Comparison of ENCODE assay signal across 26 mouse cellular contexts in the genomic region with DNA sequence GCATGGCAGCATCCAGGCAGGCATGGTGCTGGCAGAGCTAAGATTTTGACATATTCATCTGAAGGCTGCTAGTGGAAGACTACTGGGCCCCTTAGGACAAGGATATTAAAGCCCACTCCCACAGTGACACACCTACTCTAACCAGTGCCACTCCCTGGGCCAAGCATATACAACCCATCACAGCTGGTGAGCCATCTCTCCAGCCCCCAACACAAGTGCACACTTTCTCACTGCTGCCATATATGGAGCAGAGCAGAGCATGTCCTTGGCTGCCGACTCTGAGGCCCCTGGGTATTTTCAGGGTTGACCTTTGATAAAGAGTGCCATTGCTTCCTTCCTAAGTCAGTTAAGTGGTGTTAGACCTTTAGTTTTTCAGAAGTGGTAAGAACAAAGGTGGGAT. TPM values are rescaled to one million over a fixed set of nuclear protein-coding genes. Genes with fewer than 3 reads are reported as not detected.
A peak's percentile ranks its signal among the peaks of the same experiment; 100 is the strongest.
DNase-seq lines count a peak whose midpoint lies in the region; ATAC-seq and TF ChIP-seq lines count a peak whose summit lies in the region.
"Had no signal": no experiment of that assay in that cellular context is flagged by ENCODE, and none has a peak within 500 bp of the region (broad histone marks: within the 10 kb centered on the region; RNA-seq: fewer than 3 reads in every experiment).

No protein-coding gene starts in this region.

- H3K9me3 ChIP-seq in embryonic facial prominence, embryonic 14.5 days (ENCODE audit: control insufficient read depth, low read length), result no peaks in the 10 kb centered on the region
- no peaks in the 10 kb centered on the region for H3K9me3 ChIP-seq in embryonic facial prominence, embryonic 10.5 days
- H3K9me3 ChIP-seq in heart, embryonic 13.5 days, result no peaks in the 10 kb centered on the region
- H3K9me3 ChIP-seq: embryonic facial prominence, embryonic 13.5 days; hindbrain, embryonic 12.5 days; limb, embryonic 15.5 days; liver, embryonic 15.5 days had no signal

- H3K27me3 ChIP-seq in embryonic facial prominence, embryonic 14.5 days (replicated peaks; ENCODE audit: control insufficient read depth, insufficient read depth, low read length), result no peaks in the 10 kb centered on the region
- no peaks in the 10 kb centered on the region for H3K27me3 ChIP-seq in embryonic facial prominence, embryonic 10.5 days (replicated peaks; ENCODE audit: low read depth, poor library complexity, severe bottlenecking)
- H3K27me3 ChIP-seq in heart, embryonic 13.5 days (replicated peaks), result no peaks in the 10 kb centered on the region
- H3K27me3 ChIP-seq in testis, adult 2 months (ENCODE audit: control insufficient read depth, insufficient read depth, low read length), result no peaks in the 10 kb centered on the region
- H3K27me3 ChIP-seq: embryonic facial prominence, embryonic 13.5 days; hindbrain, embryonic 12.5 days; limb, embryonic 15.5 days; liver, embryonic 15.5 days; Patski had no signal

- WGBS in embryonic facial prominence, embryonic 14.5 days, result 78% methylated on average over 1 of the region's 1 CpGs
- 75% methylated on average over 1 of the region's 1 CpGs for WGBS in embryonic facial prominence, embryonic 10.5 days
- 18% methylated on average over 1 of the region's 1 CpGs for WGBS in heart, embryonic 13.5 days

- H3K27ac ChIP-seq in embryonic facial prominence, embryonic 14.5 days (replicated peaks; ENCODE audit: low read depth, low read length), result 0 out of 2 replicates have a peak overlapping the region, but pooled peaks have one; percentile 41
- H3K27ac ChIP-seq in embryonic facial prominence, embryonic 10.5 days (replicated peaks), result no peak overlapping the region
- peak overlapping the region; percentile 82 for H3K27ac ChIP-seq in heart, embryonic 13.5 days (replicated peaks)
- peak overlapping the region; percentile 64; the same call in 1 of the 2 replicates for H3K27ac ChIP-seq in layer of hippocampus, adult 2 months
- peak overlapping the region; percentile 10 for H3K27ac ChIP-seq in testis, adult 2 months (ENCODE audit: control insufficient read depth, insufficient read depth, low read depth, low read length)
- H3K27ac ChIP-seq: hindbrain, embryonic 12.5 days; liver, embryonic 15.5 days had no signal

- peaks cover 37% of the 10 kb centered on the region for H3K36me3 ChIP-seq in embryonic facial prominence, embryonic 14.5 days (ENCODE audit: control insufficient read depth, insufficient read depth, low read length)
- peaks cover 60% of the 10 kb centered on the region for H3K36me3 ChIP-seq in embryonic facial prominence, embryonic 10.5 days (replicated peaks)
- H3K36me3 ChIP-seq in heart, embryonic 13.5 days, result peaks cover 41% of the 10 kb centered on the region
- H3K36me3 ChIP-seq in testis, adult 2 months (ENCODE audit: control insufficient read depth, insufficient read depth, low read length), result peaks cover 4% of the 10 kb centered on the region

- no peak for DNase-seq in embryonic facial prominence, embryonic 14.5 days (ENCODE audit: low spot score)
- DNase-seq in embryonic facial prominence, embryonic 10.5 days (ENCODE audit: low spot score), result no peak
- no peak for DNase-seq in heart, postnatal 36 days
- no peak for DNase-seq in layer of hippocampus, adult 2 months (ENCODE audit: low spot score in 2 of 2)
- DNase-seq in layer of hippocampus, adult 11-12 months (ENCODE audit: low spot score), result no peak
- DNase-seq in testis, postnatal 10 days (ENCODE audit: low spot score), result no peak
- DNase-seq: adrenal gland, postnatal 10 days; cerebellum, adult 11 months; cerebellum, postnatal 10 days; forebrain, postnatal 0 days; kidney, adult 18-20 months; lung, postnatal 4 days; retina, postnatal 1 day; thymus, postnatal 4 days had no signal

- no peak overlapping the region for H3K9ac ChIP-seq in embryonic facial prominence, embryonic 14.5 days (ENCODE audit: low read depth, low read length)
- H3K9ac ChIP-seq in heart, embryonic 13.5 days, result no peak overlapping the region
- H3K9ac ChIP-seq: embryonic facial prominence, embryonic 13.5 days; forebrain, postnatal 0 days; hindbrain, embryonic 12.5 days; limb, embryonic 15.5 days; liver, embryonic 15.5 days had no signal

- intact Hi-C loops in heart, postnatal 36 days (cut with DNase I), result no loop called here

- no peak overlapping the region for H3K4me2 ChIP-seq in embryonic facial prominence, embryonic 14.5 days (ENCODE audit: low read depth, low read length)
- H3K4me2 ChIP-seq in heart, embryonic 13.5 days, result no peak overlapping the region
- H3K4me2 ChIP-seq: embryonic facial prominence, embryonic 13.5 days; hindbrain, embryonic 12.5 days; limb, embryonic 15.5 days; liver, embryonic 15.5 days had no signal

- peaks cover 3% of the 10 kb centered on the region; the same call in 1 of the 2 replicates for H3K4me1 ChIP-seq in embryonic facial prominence, embryonic 14.5 days (ENCODE audit: control insufficient read depth, insufficient read depth, low read length)
- no peaks in the 10 kb centered on the region; the same call in 1 of the 2 replicates for H3K4me1 ChIP-seq in embryonic facial prominence, embryonic 10.5 days
- H3K4me1 ChIP-seq in heart, embryonic 13.5 days, result peaks cover 42% of the 10 kb centered on the region
- no peaks in the 10 kb centered on the region for H3K4me1 ChIP-seq in testis, adult 2 months (ENCODE audit: control insufficient read depth, insufficient read depth, low read length)
- H3K4me1 ChIP-seq: hindbrain, embryonic 12.5 days had no signal

- ATAC-seq in embryonic facial prominence, embryonic 14.5 days (ENCODE audit: low read depth), result no peak
- no peak for ATAC-seq in heart, embryonic 13.5 days (ENCODE audit: extremely low read depth, insufficient number of reproducible peaks, low FRiP score, low TSS enrichment)
- ATAC-seq: CD4-positive, CD25-positive, alpha-beta regulatory T cell, adult 4 months; forebrain, postnatal 0 days; Patski had no signal

- no peak overlapping the region for H3K4me3 ChIP-seq in embryonic facial prominence, embryonic 14.5 days (ENCODE audit: low read depth, low read length)
- no peak overlapping the region for H3K4me3 ChIP-seq in embryonic facial prominence, embryonic 10.5 days
- no peak overlapping the region for H3K4me3 ChIP-seq in heart, embryonic 13.5 days
- no peak overlapping the region for H3K4me3 ChIP-seq in layer of hippocampus, adult 2 months
- H3K4me3 ChIP-seq in testis, adult 2 months (ENCODE audit: control insufficient read depth, low read depth, low read length), result no peak overlapping the region
- H3K4me3 ChIP-seq: embryonic facial prominence, embryonic 13.5 days; hindbrain, embryonic 12.5 days; limb, embryonic 15.5 days; liver, embryonic 15.5 days had no signal

- TF ChIP-seq POLR2A in testis, adult 2 months (IDR thresholded peaks at IDR 0.05; ENCODE audit: control insufficient read depth, low read depth, low read length), result no peak

- no peak for TF ChIP-seq CTCF in layer of hippocampus, adult 2 months (conservative IDR thresholded peaks at IDR 0.05)
- TF ChIP-seq CTCF in testis, adult 2 months (IDR thresholded peaks at IDR 0.05; ENCODE audit: control insufficient read depth, insufficient read depth, insufficient replicate concordance, low read depth, low read length), result no peak

RNA-seq across cellular contexts. Expression of a gene that starts 6.6 kb away (rescaled TPM):
- polyA plus RNA-seq in embryonic facial prominence, embryonic 14.5 days (2014; fragmentation: Nextera tagmentation; extraction: Ambion mirVana), result 30.9 and 37.1 TPM in 2 replicates
- polyA plus RNA-seq in embryonic facial prominence, embryonic 10.5 days (2016; fragmentation: Nextera tagmentation; extraction: Ambion mirVana), result 24.4 and 24.8 TPM in 2 replicates
- 29.4 and 33.8 TPM in 2 replicates for polyA plus RNA-seq in heart, embryonic 13.5 days (2015; fragmentation: Nextera tagmentation; extraction: Ambion mirVana)
- 10 to 100 TPM; 11.4 to 16.0 TPM for total RNA-seq in heart, postnatal 36 days (2021)
- total RNA-seq in layer of hippocampus, adult 2 months (2021), result 1 to 10 TPM; 4.1 to 6.3 TPM
- 34.3 and 37.8 TPM in 2 replicates for polyA plus RNA-seq in testis, adult 2 months (2012; rRNA removed)

RNA-seq across cellular contexts. Expression of a gene that starts 6.7 kb away (rescaled TPM):
- 45.7 and 49.2 TPM in 2 replicates for polyA plus RNA-seq in embryonic facial prominence, embryonic 14.5 days (2014; fragmentation: Nextera tagmentation; extraction: Ambion mirVana)
- polyA plus RNA-seq in embryonic facial prominence, embryonic 10.5 days (2016; fragmentation: Nextera tagmentation; extraction: Ambion mirVana), result 41.7 and 46.4 TPM in 2 replicates
- 30.2 and 30.6 TPM in 2 replicates for polyA plus RNA-seq in heart, embryonic 13.5 days (2015; fragmentation: Nextera tagmentation; extraction: Ambion mirVana)
- total RNA-seq in heart, postnatal 36 days (2021), result 10 to 100 TPM; 23.4 to 31.9 TPM
- total RNA-seq in layer of hippocampus, adult 2 months (2021), result 10 to 100 TPM; 49.0 to 53.9 TPM
- 28.2 and 35.3 TPM in 2 replicates for polyA plus RNA-seq in testis, adult 2 months (2012; rRNA removed)

RNA-seq across cellular contexts. Expression of a gene that starts 13.6 kb away (rescaled TPM):
- polyA plus RNA-seq in embryonic facial prominence, embryonic 14.5 days (2014; fragmentation: Nextera tagmentation; extraction: Ambion mirVana), result 1.1 and 4.6 TPM in 2 replicates
- polyA plus RNA-seq in embryonic facial prominence, embryonic 10.5 days (2016; fragmentation: Nextera tagmentation; extraction: Ambion mirVana), result 0.17 TPM in 1 of 2 replicates, not detected in the other
- 0.09 and 0.12 TPM in 2 replicates for polyA plus RNA-seq in heart, embryonic 13.5 days (2015; fragmentation: Nextera tagmentation; extraction: Ambion mirVana)
- total RNA-seq in heart, postnatal 36 days (2021), result not detected
- total RNA-seq in layer of hippocampus, adult 2 months (2021), result under 1 TPM in 1 of 2 experiments, not detected in 1; 0.23 TPM
- polyA plus RNA-seq in testis, adult 2 months (2012; rRNA removed), result 0.40 and 0.57 TPM in 2 replicates
- total RNA-seq: adrenal gland, postnatal 10 days; layer of hippocampus, postnatal 25 days; left cerebral cortex, postnatal 10 days had no signal
- polyA plus RNA-seq: limb, embryonic 15.5 days had no signal

RNA-seq across cellular contexts. Expression of a gene that starts 21.5 kb away (rescaled TPM):
- polyA plus RNA-seq in embryonic facial prominence, embryonic 14.5 days (2014; fragmentation: Nextera tagmentation; extraction: Ambion mirVana), result 0.42 TPM in 1 of 2 replicates, not detected in the other
- polyA plus RNA-seq in embryonic facial prominence, embryonic 10.5 days (2016; fragmentation: Nextera tagmentation; extraction: Ambion mirVana), result not detected in 2 replicates
- polyA plus RNA-seq in heart, embryonic 13.5 days (2015; fragmentation: Nextera tagmentation; extraction: Ambion mirVana), result not detected in 2 replicates
- total RNA-seq in heart, postnatal 36 days (2021), result not detected
- not detected for total RNA-seq in layer of hippocampus, adult 2 months (2021)
- 0.95 and 1.0 TPM in 2 replicates for polyA plus RNA-seq in testis, adult 2 months (2012; rRNA removed)
- total RNA-seq: adrenal gland, postnatal 10 days; ES-E14; forebrain, postnatal 0 days; layer of hippocampus, postnatal 25 days; left cerebral cortex, postnatal 10 days had no signal
- polyA plus RNA-seq: CD4-positive, CD25-positive, alpha-beta regulatory T cell, adult 4 months; embryonic facial prominence, embryonic 13.5 days; forebrain, postnatal 0 days; hindbrain, embryonic 12.5 days; limb, embryonic 15.5 days; liver, embryonic 15.5 days; neural tube, embryonic 11.5 days had no signal

RNA-seq across cellular contexts. Expression of a gene that starts 42.6 kb away (rescaled TPM):
- 71.2 and 73.6 TPM in 2 replicates for polyA plus RNA-seq in embryonic facial prominence, embryonic 14.5 days (2014; fragmentation: Nextera tagmentation; extraction: Ambion mirVana)
- 26.2 and 27.5 TPM in 2 replicates for polyA plus RNA-seq in embryonic facial prominence, embryonic 10.5 days (2016; fragmentation: Nextera tagmentation; extraction: Ambion mirVana)
- polyA plus RNA-seq in heart, embryonic 13.5 days (2015; fragmentation: Nextera tagmentation; extraction: Ambion mirVana), result 53.9 and 56.6 TPM in 2 replicates
- total RNA-seq in heart, postnatal 36 days (2021), result 10 to 100 TPM; 29.8 to 31.1 TPM
- 100 to 1,000 TPM; 101 to 102 TPM for total RNA-seq in layer of hippocampus, adult 2 months (2021)
- polyA plus RNA-seq in testis, adult 2 months (2012; rRNA removed), result 29.3 and 31.5 TPM in 2 replicates
